Mouse (Mus musculus): Measurements from ENCODE around the gene Aunip.

The Aunip gene

GRCm38 (mm10) chr4:134557626-134558249 is 46.9 kb downstream of the Aunip start:
- DNase-seq = peak; percentile 71

GRCm38 (mm10) chr4:134558570-134559113 is 47.8 kb downstream of the Aunip start:
- no peak for DNase-seq

- DNase-seq = no peak
Measured at GRCm38 (mm10) chr4:134559154-134559553, 48.4 kb downstream of the Aunip start.

- DNase-seq = no peak
Measured at GRCm38 (mm10) chr4:134560699-134561098, 49.9 kb downstream of the Aunip start.

GRCm38 (mm10) chr4:134562014-134562413 is 51.2 kb downstream of the Aunip start:
- DNase-seq = no peak

- DNase-seq = peak; percentile 34
Measured at GRCm38 (mm10) chr4:134563624-134564023, 52.8 kb downstream of the Aunip start.

- DNase-seq = no peak
Measured at GRCm38 (mm10) chr4:134564093-134564492, 53.3 kb downstream of the Aunip start.

GRCm38 (mm10) chr4:134567377-134568226 is 56.8 kb downstream of the Aunip start:
- no peak for DNase-seq

GRCm38 (mm10) chr4:134569205-134569604 is 58.4 kb downstream of the Aunip start:
- DNase-seq = peak; percentile 36

- DNase-seq = no peak
Measured at GRCm38 (mm10) chr4:134569831-134570230, 59.0 kb downstream of the Aunip start.

GRCm38 (mm10) chr4:134570704-134571451 is 60.1 kb downstream of the Aunip start:
- no peak for DNase-seq

GRCm38 (mm10) chr4:134572449-134573300 is 61.9 kb downstream of the Aunip start:
- no peak for DNase-seq
